Mouse (Mus musculus): ENCODE data around the gene Adcy9. TPM values are rescaled to one million over a fixed set of nuclear protein-coding genes. Genes with fewer than 3 reads are reported as not detected.

Adcy9 gene
- total and polyA plus RNA-seq, 3 experiments = 1.1 to 3.1 (median 1.2) TPM

DNA sequence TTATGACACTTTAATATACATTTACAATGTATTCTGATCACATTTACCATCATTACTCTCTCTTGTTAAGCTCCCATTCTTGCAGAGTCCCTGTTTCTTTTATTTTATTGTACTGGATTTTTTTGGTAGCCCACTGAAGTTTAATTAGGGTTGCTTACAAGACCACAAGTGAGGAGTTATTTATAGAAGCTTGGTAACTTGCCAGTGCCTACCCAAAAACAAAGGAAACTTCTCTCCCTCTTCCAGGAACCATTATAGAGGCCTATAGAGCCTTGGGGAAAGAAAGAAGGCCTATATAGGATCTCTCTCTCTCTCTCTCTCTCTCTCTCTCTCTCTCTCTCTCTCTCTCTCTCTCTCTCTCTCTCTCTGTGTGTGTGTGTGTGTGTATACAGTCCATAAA lies 93.2 kb downstream of the Adcy9 start:
- no peak overlapping the region for H3K9ac ChIP-seq (ENCODE audit: insufficient read depth, low read depth)
- TF ChIP-seq ZNF384 (IDR thresholded peaks at IDR 0.05; ENCODE audit: low read depth, low read length) (no peak), NRF1 (IDR thresholded peaks at IDR 0.05; ENCODE audit: low read depth, low read length) (no peak), IRF4 (IDR thresholded peaks at IDR 0.05; ENCODE audit: low read depth, low read length) (no peak), CHD2 (IDR thresholded peaks at IDR 0.05; ENCODE audit: low read length) (no peak)
- H3K4me2 ChIP-seq (ENCODE audit: insufficient read depth, low read depth, poor library complexity, severe bottlenecking) = no peak overlapping the region
- no peaks in the 10 kb centered on the region for H3K9me3 ChIP-seq (replicated peaks; ENCODE audit: low read length)
- no peaks in the 10 kb centered on the region for H3K79me2 ChIP-seq (replicated peaks; ENCODE audit: control insufficient read depth, extremely low read depth, insufficient read depth, poor library complexity, severe bottlenecking)
- no peaks in the 10 kb centered on the region for H3K27me3 ChIP-seq (replicated peaks)
- dilution Hi-C loops (cut with MboI; ENCODE audit: extremely low pct_ligation_motif_present, extremely low pct_unique_long_range_greater_than_20kb, low sequenced_read_pairs) = no loop called here
- no peak overlapping the region for H3K4me3 ChIP-seq (replicated peaks in 1 of 3; ENCODE audit: low read depth in 2 of 3, low read length in 2 of 3, poor library complexity in 1 of 3)
- no peaks in the 10 kb centered on the region for H3K36me3 ChIP-seq (replicated peaks in 1 of 2; ENCODE audit: control insufficient read depth in 1 of 2, insufficient read depth in 1 of 2, low read length in 1 of 2)
- 0 out of 4 replicates have a peak, but pooled peaks cover 0 to 2% of the 10 kb centered on the region in 2 experiments for H3K4me1 ChIP-seq (ENCODE audit: control insufficient read depth in 1 of 2, insufficient read depth in 2 of 2)
- DNase-seq (ENCODE audit: extremely low read depth) = no peak
- in situ Hi-C loops (cut with MboI; ENCODE audit: low pct_ligation_motif_present, low pct_unique_long_range_greater_than_20kb, low sequenced_read_pairs) = no loop called here
- no peak overlapping the region for H3K27ac ChIP-seq (ENCODE audit: insufficient read depth, low read depth)

DNA sequence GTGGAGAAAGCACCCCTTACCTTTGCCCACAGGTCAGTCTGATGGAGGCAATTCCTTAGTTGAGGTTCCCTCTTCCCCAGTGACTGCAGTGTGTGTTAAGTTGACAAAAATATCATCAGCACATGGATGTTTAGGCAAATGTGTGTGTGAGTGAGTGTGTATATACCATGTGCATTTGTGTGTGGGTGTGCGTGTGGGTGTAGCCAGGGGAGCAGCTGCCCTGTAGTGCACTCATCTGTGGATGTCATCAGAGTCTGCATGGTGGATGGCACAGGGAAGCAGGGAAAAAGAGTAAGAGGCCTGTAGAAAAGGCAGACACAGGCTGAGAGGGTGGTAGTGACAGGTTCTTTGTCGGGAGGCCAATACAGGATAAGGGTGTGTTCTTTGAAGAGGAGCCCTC lies 94.5 kb downstream of the Adcy9 start:
- Histone ChIP-seq H3K27ac (ENCODE audit: insufficient read depth, low read depth) (no peak overlapping the region), H3K9ac (ENCODE audit: insufficient read depth, low read depth) (no peak overlapping the region), H3K36me3 (replicated peaks in 1 of 2; ENCODE audit: control insufficient read depth in 1 of 2, insufficient read depth in 1 of 2, low read length in 1 of 2) (no peaks in the 10 kb centered on the region), H3K4me2 (ENCODE audit: insufficient read depth, low read depth, poor library complexity, severe bottlenecking) (no peak overlapping the region), H3K4me1 (ENCODE audit: control insufficient read depth in 1 of 2, insufficient read depth in 2 of 2) (0 out of 4 replicates have a peak, but pooled peaks cover 0 to 2% of the 10 kb centered on the region in 2 experiments), H3K4me3 (replicated peaks in 1 of 3; ENCODE audit: low read depth in 2 of 3, low read length in 2 of 3, poor library complexity in 1 of 3) (no peak overlapping the region), H3K9me3 (replicated peaks; ENCODE audit: low read length) (no peaks in the 10 kb centered on the region), H3K27me3 (replicated peaks) (no peaks in the 10 kb centered on the region), H3K79me2 (replicated peaks; ENCODE audit: control insufficient read depth, extremely low read depth, insufficient read depth, poor library complexity, severe bottlenecking) (no peaks in the 10 kb centered on the region)
- dilution Hi-C loops (cut with MboI; ENCODE audit: extremely low pct_ligation_motif_present, extremely low pct_unique_long_range_greater_than_20kb, low sequenced_read_pairs) = no loop called here
- TF ChIP-seq RCOR1 (conservative IDR thresholded peaks at IDR 0.05; ENCODE audit: low read depth, low read length) (no peak), E2F4 (IDR thresholded peaks at IDR 0.05; ENCODE audit: insufficient replicate concordance, low read depth, low read length) (no peak), CHD1 (IDR thresholded peaks at IDR 0.05; ENCODE audit: low read depth, low read length) (no peak), RAD21 (IDR thresholded peaks at IDR 0.05; ENCODE audit: low read depth, low read length) (no peak), MEF2A (IDR thresholded peaks at IDR 0.05; ENCODE audit: borderline replicate concordance, low read depth, low read length) (no peak), NELFE (IDR thresholded peaks at IDR 0.05; ENCODE audit: low read depth, low read length) (no peak), ZC3H11A (IDR thresholded peaks at IDR 0.05; ENCODE audit: low read depth, low read length) (no peak), CHD2 (IDR thresholded peaks at IDR 0.05; ENCODE audit: low read length) (no peak), BHLHE40 (IDR thresholded peaks at IDR 0.05; ENCODE audit: low read depth, low read length) (no peak), TCF12 (IDR thresholded peaks at IDR 0.05; ENCODE audit: low read depth, low read length) (no peak), POLR2AphosphoS2 (IDR thresholded peaks at IDR 0.05; ENCODE audit: low read depth, low read length) (no peak), ELF1 (IDR thresholded peaks at IDR 0.05; ENCODE audit: low read depth, low read length) (no peak), KAT2A (IDR thresholded peaks at IDR 0.05; ENCODE audit: insufficient replicate concordance, low read length) (no peak), NRF1 (IDR thresholded peaks at IDR 0.05; ENCODE audit: low read depth, low read length) (no peak), GABPA (IDR thresholded peaks at IDR 0.05; ENCODE audit: insufficient replicate concordance, low read depth, low read length) (no peak), CTCF (conservative IDR thresholded peaks at IDR 0.05 in 1 of 2, IDR thresholded peaks at IDR 0.05 in 1 of 2; ENCODE audit: low read depth in 2 of 2, low read length in 2 of 2) (no peak), SIN3A (IDR thresholded peaks at IDR 0.05; ENCODE audit: low read length) (no peak)
- DNase-seq (ENCODE audit: extremely low read depth) = no peak
- in situ Hi-C loops (cut with MboI; ENCODE audit: low pct_ligation_motif_present, low pct_unique_long_range_greater_than_20kb, low sequenced_read_pairs) = no loop called here
